Mouse (Mus musculus): Measurements from ENCODE around the gene Cnr2.

DNA sequence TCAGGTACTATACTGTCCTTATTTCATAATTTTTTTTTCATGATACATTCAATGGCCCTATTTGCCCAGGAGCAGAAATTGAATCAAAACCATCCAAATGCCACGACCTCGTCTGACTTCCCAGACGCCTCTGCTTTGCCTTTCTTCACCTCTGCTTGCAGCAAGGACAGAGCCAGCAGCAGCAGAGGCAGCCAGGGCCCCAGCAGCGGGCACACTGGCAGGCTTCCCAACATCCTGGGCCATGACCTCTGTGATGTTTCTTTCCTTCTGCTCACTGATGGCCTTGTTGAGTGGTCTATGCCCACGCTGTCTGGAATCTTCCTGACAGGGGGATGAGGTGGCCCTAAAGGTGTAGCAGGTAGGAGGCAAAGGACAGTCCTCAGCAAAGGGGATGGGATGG is 47.6 kb upstream of the Cnr2 start:
- TF ChIP-seq CTCF (IDR thresholded peaks at IDR 0.05; ENCODE audit: control insufficient read depth, insufficient read depth, insufficient read length): no peak
- TF ChIP-seq USF1 (IDR thresholded peaks at IDR 0.05; ENCODE audit: low read depth): no peak
- TF ChIP-seq FOSL1 (IDR thresholded peaks at IDR 0.05; ENCODE audit: insufficient read depth, low read length, poor library complexity, severe bottlenecking): no peak

All from C2C12 (cell line).